Mouse (Mus musculus): ENCODE results near the gene Gosr2. TPM values are rescaled to one million over a fixed set of nuclear protein-coding genes. Genes with fewer than 3 reads are reported as not detected.
A peak's percentile ranks its signal among the peaks of the same experiment; 100 is the strongest.

Gosr2 gene
- polyA plus RNA-seq, 1 experiment from 2014 or later: 95.6 TPM

DNA sequence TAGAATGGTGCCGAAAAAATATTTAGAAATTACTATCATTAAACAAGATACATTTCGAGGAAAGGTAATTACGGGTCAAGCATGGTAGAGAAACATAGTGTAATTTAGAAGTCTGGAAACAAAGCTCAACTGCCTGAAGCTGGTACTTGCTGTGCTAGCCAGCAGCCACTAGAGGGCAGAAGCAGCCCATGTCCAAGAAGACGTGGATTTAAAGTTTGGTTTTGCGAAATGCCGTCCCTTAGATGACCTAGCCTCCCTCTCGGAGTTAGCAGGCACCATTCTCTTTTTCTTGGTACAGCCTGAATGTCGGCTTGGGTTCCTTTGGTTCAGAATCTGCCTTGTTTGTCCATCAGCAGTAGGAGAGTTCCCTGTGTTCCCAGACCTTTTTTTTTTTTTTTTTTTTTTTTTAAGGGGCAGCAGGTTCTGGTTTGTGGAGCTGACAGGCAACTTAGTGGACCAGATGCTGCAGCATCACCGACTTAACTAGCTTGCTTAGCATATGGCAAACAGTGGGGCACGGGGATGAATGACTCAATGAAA, 58.2 kb downstream of the Gosr2 start:
- Histone ChIP-seq H3K9me3 (ENCODE audit: control insufficient read depth, low read length) (no peaks in the 10 kb centered on the region), H3K27ac (ENCODE audit: low read depth, low read length) (no peak overlapping the region), H3K9ac (ENCODE audit: low read depth, low read length) (no peak overlapping the region), H3K4me2 (ENCODE audit: low read length) (peak overlapping the region; percentile 41), H3K27me3 (replicated peaks; ENCODE audit: control insufficient read depth, insufficient read depth, low read length) (no peaks in the 10 kb centered on the region; the same call in 1 of the 2 replicates), H3K4me3 (ENCODE audit: low read length) (no peak overlapping the region), H3K36me3 (ENCODE audit: control insufficient read depth, insufficient read depth, low read length) (no peaks in the 10 kb centered on the region), H3K4me1 (ENCODE audit: control insufficient read depth, insufficient read depth, low read depth, low read length) (no peaks in the 10 kb centered on the region)
- WGBS: 6% methylated on average over 10 of the region's 10 CpGs
- ATAC-seq: no peak

DNA sequence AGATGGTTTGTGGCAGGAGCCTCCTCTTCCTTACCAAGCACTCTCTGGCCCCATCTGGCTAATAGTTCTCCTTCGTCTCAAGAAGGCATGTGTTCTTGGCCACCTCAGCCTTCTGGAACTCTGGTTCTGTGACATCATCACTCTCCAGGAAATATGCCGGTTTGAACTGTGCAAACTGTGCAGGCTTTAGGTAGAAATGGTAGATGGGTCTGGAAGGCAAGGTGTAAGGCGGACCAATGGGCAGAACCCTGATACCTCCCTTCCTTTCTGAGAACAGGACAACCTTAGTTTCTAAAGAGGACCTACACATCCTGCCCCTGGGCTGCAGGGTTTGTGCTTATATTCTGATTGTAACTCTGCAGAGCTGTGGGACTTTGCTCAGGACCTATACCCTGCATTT, 58.9 kb downstream of the Gosr2 start, which contains the start of gene Lyzl6:
Gene Lyzl6, minus strand, starts transcription at position 101 of the 400 bp plus-strand sequence.
- 87% methylated on average over 3 of the region's 3 CpGs for WGBS
- H3K4me2 ChIP-seq (ENCODE audit: low read length): peak within 1 kb of the TSS; percentile 41
- no peaks in the 10 kb centered on the region; the same call in 1 of the 2 replicates for H3K27me3 ChIP-seq (replicated peaks; ENCODE audit: control insufficient read depth, insufficient read depth, low read length)
- H3K4me3 ChIP-seq (ENCODE audit: low read length): no peak within 1 kb of the TSS
- ATAC-seq: no peak
- no peaks in the 10 kb centered on the region for H3K4me1 ChIP-seq (ENCODE audit: control insufficient read depth, insufficient read depth, low read depth, low read length)
- no peaks in the 10 kb centered on the region for H3K9me3 ChIP-seq (ENCODE audit: control insufficient read depth, low read length)
- no peaks in the 10 kb centered on the region for H3K36me3 ChIP-seq (ENCODE audit: control insufficient read depth, insufficient read depth, low read length)
- H3K9ac ChIP-seq (ENCODE audit: low read depth, low read length): no peak within 1 kb of the TSS
- no peak within 1 kb of the TSS for H3K27ac ChIP-seq (ENCODE audit: low read depth, low read length)

DNA sequence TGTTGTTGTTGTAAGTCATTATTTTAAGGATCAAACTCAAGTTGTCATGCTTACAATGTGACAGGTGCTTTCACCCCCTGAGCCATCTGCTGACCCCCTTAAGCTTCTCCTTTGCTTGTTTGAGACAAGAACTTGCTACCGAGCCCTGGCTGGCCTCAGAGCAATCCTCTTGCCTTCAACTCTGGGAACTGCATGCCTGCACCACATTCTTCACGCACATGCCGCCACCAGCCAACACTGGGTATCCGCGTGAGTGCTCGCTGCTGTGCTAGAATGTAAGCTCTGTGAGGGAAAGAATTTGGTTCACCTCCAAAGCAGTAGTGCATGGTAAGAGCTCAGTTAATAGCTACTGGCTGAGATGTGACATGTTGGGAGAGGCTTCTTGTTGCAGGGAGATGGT, 61.4 kb downstream of the Gosr2 start:
- H3K9me3 ChIP-seq (ENCODE audit: control insufficient read depth, low read length): no peaks in the 10 kb centered on the region
- no peaks in the 10 kb centered on the region for H3K36me3 ChIP-seq (ENCODE audit: control insufficient read depth, insufficient read depth, low read length)
- no peak overlapping the region for H3K9ac ChIP-seq (ENCODE audit: low read depth, low read length)
- WGBS: 79% methylated on average over 6 of the region's 6 CpGs
- no peaks in the 10 kb centered on the region for H3K4me1 ChIP-seq (ENCODE audit: control insufficient read depth, insufficient read depth, low read depth, low read length)
- H3K4me3 ChIP-seq (ENCODE audit: low read length): no peak overlapping the region
- no peak overlapping the region for H3K27ac ChIP-seq (ENCODE audit: low read depth, low read length)
- no peaks in the 10 kb centered on the region; the same call in 1 of the 2 replicates for H3K27me3 ChIP-seq (replicated peaks; ENCODE audit: control insufficient read depth, insufficient read depth, low read length)
- no peak overlapping the region for H3K4me2 ChIP-seq (ENCODE audit: low read length)
- ATAC-seq: no peak

DNA sequence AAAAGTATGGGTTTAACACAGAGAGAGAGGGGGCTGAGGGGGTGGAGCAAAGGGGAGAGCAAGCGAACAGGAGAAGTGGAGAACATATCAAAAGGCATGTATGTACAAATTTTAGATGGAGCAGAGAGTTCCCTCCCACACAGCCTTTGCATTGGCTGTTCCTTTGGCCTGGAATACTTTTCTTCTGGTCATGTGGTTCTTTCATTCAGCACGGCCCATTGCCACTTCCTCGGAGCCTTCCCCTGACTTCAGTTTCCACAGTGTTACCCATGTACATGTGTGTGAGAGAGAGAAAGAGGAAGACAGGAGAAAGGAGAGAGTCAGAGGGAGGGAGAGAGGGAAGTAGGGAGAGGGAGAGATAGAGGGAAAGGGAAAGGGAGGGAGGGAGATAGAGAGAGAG, 62.2 kb downstream of the Gosr2 start:
- Histone ChIP-seq H3K4me1 (ENCODE audit: control insufficient read depth, insufficient read depth, low read depth, low read length) (no peaks in the 10 kb centered on the region), H3K9me3 (ENCODE audit: control insufficient read depth, low read length) (no peaks in the 10 kb centered on the region), H3K4me2 (ENCODE audit: low read length) (no peak overlapping the region), H3K27me3 (replicated peaks; ENCODE audit: control insufficient read depth, insufficient read depth, low read length) (no peaks in the 10 kb centered on the region; the same call in 1 of the 2 replicates), H3K27ac (ENCODE audit: low read depth, low read length) (no peak overlapping the region), H3K9ac (ENCODE audit: low read depth, low read length) (no peak overlapping the region), H3K4me3 (ENCODE audit: low read length) (no peak overlapping the region), H3K36me3 (ENCODE audit: control insufficient read depth, insufficient read depth, low read length) (no peaks in the 10 kb centered on the region)
- ATAC-seq: no peak
- WGBS: 88% methylated on average over 3 of the region's 3 CpGs

DNA sequence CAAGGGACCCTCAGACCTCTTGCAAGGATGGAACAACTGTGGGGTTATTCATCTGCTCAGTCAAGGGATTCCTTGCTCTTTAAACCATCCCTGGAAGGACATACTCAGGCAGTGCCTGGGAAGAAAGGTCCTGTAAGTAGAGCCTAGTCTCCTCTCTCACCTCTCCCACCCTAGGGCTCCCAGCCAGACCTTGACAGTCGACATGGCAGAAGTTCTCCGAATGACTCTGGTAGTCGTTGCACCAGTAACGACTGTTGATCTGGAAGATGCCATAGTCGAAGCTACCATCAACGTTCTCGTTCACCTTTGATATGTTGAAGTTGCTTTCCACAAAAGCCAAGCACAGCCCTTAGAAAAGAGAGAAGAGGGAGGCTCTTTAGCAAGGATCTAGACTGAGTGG, 62.9 kb downstream of the Gosr2 start:
- no peaks in the 10 kb centered on the region; the same call in 1 of the 2 replicates for H3K27me3 ChIP-seq (replicated peaks; ENCODE audit: control insufficient read depth, insufficient read depth, low read length)
- H3K27ac ChIP-seq (ENCODE audit: low read depth, low read length): no peak overlapping the region
- no peak overlapping the region for H3K4me2 ChIP-seq (ENCODE audit: low read length)
- no peak for ATAC-seq
- H3K4me1 ChIP-seq (ENCODE audit: control insufficient read depth, insufficient read depth, low read depth, low read length): no peaks in the 10 kb centered on the region
- no peak overlapping the region for H3K4me3 ChIP-seq (ENCODE audit: low read length)
- H3K9ac ChIP-seq (ENCODE audit: low read depth, low read length): no peak overlapping the region
- no peaks in the 10 kb centered on the region for H3K9me3 ChIP-seq (ENCODE audit: control insufficient read depth, low read length)
- no peaks in the 10 kb centered on the region for H3K36me3 ChIP-seq (ENCODE audit: control insufficient read depth, insufficient read depth, low read length)
- 90% methylated on average over 7 of the region's 7 CpGs for WGBS

DNA sequence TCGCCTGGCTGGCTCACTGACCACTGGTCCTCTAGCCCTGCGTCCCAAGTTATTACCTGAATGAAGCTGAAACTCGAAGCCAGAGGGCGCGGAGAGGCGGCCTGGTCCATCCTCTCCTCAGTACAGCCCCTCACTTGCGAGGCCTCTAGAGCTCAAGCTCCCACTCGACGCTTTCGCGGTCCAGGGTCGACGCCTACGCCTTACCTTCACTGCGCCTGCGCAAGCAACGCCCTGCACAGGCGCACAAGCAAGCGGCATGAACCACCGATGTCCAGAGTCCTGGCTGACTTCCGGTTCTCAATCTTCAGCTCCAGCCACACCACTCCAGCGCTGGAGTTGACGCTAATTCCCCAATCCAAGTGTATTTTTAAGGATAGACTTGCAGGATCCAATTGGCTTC, 70.2 kb downstream of the Gosr2 start:
- no peaks in the 10 kb centered on the region for H3K27me3 ChIP-seq (replicated peaks; ENCODE audit: control insufficient read depth, insufficient read depth, low read length)
- H3K4me1 ChIP-seq (ENCODE audit: control insufficient read depth, insufficient read depth, low read depth, low read length): no peaks in the 10 kb centered on the region
- no peak overlapping the region for H3K27ac ChIP-seq (ENCODE audit: low read depth, low read length)
- H3K9ac ChIP-seq (ENCODE audit: low read depth, low read length): no peak overlapping the region
- WGBS: 83% methylated on average over 23 of the region's 23 CpGs
- H3K9me3 ChIP-seq (ENCODE audit: control insufficient read depth, low read length): no peaks in the 10 kb centered on the region
- ATAC-seq: no peak
- H3K4me2 ChIP-seq (ENCODE audit: low read length): no peak overlapping the region
- no peak overlapping the region for H3K4me3 ChIP-seq (ENCODE audit: low read length)
- H3K36me3 ChIP-seq (ENCODE audit: control insufficient read depth, insufficient read depth, low read length): no peaks in the 10 kb centered on the region

Other genes with a start within 250 kb of the Gosr2 start
- 0.01 TPM in 1 of 2 replicates, not detected in the other for gene Lrrc37a, start 193.3 kb downstream of the Gosr2 start, polyA plus RNA-seq (2015; fragmentation: Nextera tagmentation; extraction: Ambion mirVana)
- not detected in 2 replicates for gene Gm884, start 76.8 kb downstream of the Gosr2 start, polyA plus RNA-seq (2015; fragmentation: Nextera tagmentation; extraction: Ambion mirVana)
- gene Lyzl6, start 59.0 kb downstream of the Gosr2 start, polyA plus RNA-seq (2015; fragmentation: Nextera tagmentation; extraction: Ambion mirVana): not detected in 2 replicates
- 2.6 and 3.5 TPM in 2 replicates for gene Rprml, start 48.3 kb downstream of the Gosr2 start, polyA plus RNA-seq (2015; fragmentation: Nextera tagmentation; extraction: Ambion mirVana)
- gene Wnt9b, start 51.9 kb upstream of the Gosr2 start, polyA plus RNA-seq (2015; fragmentation: Nextera tagmentation; extraction: Ambion mirVana): 0.54 and 0.56 TPM in 2 replicates
- gene Wnt3, start 76.3 kb upstream of the Gosr2 start, polyA plus RNA-seq (2015; fragmentation: Nextera tagmentation; extraction: Ambion mirVana): 11.0 and 12.1 TPM in 2 replicates